Mouse (Mus musculus) lung, adult 18-20 months (tissue): Measurements from ENCODE around the gene BC067074.

ENCODE experiments used
- DNase-seq, 2 experiments: peaks; one replicate each; pipeline ENCODE4 v3.0.0; 2022; ENCODE audit warnings: mixed read lengths in 2 of 2

Gene BC067074

GRCm38 (mm10) chr13:113292975-113293706 is at the start of gene BC067074:
BC067074 (plus strand) TSS chr13:113293159.
- DNase-seq = peak in 1 of 2 experiments; percentile 36

- no peak for DNase-seq
Measured at GRCm38 (mm10) chr13:113245025-113245424, 47.9 kb upstream of the BC067074 start.

DNA sequence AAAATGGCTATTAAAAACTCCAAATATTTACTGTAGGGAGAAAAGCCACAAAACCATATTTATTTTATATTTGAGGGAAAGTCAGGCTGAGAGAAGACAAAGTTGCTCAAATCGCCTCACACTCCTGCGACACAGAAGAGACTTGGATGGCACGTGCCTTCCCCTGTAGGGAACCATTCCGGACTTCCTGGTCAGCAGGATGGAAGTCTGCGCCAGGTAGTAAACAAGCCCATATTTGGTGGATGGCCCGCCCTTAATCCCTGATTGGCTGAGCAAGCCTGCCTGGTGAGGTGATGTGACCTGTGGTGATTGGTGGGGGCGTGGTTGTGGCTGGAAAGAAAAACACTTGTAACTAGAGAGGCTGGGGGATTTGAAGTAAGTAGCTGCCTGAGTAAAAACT is 40.4 kb upstream of the BC067074 start:
- DNase-seq = peak; percentile 62 to 71

DNA sequence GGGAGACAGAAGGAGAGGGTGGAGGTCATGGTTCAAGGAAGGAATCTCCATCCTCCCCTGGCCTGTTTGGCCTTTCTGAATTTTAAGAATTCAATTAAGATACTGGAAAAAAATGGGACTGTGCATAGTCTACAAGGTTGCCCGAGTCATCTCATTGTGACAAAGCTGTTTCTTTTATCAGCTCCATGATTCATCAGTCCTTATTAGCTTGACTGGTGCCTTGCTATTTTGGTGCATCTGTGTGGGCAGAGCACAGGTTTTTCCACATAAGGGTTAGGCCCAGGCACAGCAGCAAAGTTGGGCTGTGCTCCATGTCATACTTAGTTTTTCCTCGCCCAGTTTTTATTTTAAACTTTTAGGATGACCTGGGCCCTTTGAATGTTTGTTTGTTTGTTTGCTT is 36.2 kb upstream of the BC067074 start:
- no peak for DNase-seq

DNA sequence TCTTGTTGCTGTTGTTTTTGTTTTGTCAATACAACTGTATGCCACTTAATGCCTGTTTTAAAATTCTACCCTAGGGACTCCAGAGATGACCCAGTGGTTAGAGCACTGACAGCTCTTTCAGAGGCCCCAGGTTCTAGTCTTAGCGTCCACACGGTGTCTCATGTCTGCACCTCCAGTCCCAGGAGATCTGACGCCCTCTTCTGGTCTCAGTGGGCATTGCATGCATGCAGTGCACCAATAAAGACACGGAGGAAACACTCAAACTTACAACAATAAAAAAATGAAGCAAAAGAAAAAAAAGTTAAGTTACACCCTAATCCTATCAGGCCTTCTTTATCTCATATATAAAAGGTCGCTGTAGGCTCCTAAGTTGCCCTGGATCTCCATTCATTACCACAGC is 35.8 kb upstream of the BC067074 start:
- DNase-seq = no peak

GRCm38 (mm10) chr13:113259237-113259636 is 33.7 kb upstream of the BC067074 start:
- no peak for DNase-seq

- no peak for DNase-seq
Measured at GRCm38 (mm10) chr13:113262822-113263221, 30.1 kb upstream of the BC067074 start.

GRCm38 (mm10) chr13:113265257-113265656 is 27.7 kb upstream of the BC067074 start:
- peak; percentile 27 to 45 for DNase-seq

GRCm38 (mm10) chr13:113266495-113266951 is 26.4 kb upstream of the BC067074 start:
- DNase-seq = peak; percentile 67 to 75

GRCm38 (mm10) chr13:113267204-113267603 is 25.8 kb upstream of the BC067074 start:
- no peak for DNase-seq

DNA sequence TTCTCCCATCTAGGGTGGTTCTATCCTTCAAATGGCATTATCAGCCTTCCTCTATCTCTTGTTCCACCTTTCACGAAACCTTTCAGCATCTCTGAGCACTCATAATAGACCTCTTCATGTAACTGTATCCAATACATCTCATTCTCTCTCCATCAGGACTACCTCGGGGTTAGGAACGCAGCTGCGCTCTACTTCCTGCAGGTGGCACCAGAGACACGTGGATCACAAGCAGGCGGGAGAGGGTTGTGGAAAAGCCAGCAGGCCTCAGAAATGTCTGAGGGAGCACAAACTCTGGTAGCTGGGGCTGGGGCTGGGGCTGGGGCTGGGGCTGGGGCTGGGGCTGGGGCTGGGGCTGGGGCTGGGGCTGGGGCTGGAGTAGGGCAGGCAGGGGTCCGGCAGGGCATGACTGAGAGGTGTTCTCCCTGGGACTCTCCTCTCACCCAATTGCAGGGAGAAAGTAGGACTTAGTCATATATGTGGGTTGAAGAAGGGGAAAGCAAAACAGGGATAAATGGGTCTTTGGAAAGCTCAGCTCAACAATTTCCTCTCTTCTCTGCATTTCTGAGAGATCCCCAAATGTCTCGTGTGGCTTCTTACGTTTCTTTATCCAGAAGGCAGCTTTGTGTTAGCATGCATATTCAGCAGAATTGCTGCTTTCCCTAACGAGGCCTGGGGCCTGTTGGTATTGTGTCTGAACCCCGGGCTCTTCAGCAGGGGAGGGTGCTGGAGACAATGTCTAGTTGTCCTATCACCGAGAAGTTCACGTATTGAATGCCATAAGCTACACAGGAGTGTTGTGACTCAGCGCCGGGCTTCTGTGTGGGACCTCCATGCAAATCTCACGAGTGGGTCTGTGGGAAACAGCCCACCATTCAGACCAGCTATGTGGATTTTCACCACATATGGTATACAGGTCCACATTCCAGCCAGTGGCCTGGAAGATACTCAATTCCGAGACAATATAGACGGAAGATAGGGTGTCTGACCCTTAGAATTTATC is 22.9 kb upstream of the BC067074 start:
- DNase-seq = peak; percentile 68 to 77

GRCm38 (mm10) chr13:113271189-113271588 is 21.8 kb upstream of the BC067074 start:
- DNase-seq = no peak

DNA sequence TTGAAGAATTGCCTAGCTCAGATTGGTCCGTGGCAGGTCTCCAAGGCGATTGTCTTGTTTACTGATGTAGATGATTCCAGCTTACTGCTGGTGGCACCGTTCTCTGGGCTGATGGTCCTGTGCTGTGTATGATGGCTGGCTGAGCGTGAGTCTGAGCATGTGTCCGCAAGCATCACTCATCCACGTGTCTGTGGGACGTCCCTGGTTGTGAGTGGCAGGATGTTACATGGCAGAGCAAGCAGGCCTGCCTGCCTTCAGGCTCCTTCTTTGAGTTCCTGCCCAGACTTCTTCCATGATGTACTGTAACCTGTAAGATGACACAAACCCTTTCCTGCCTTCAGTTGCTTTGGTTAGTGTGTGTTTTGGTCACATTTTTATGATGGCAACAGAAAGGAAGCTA is 5.8 kb upstream of the BC067074 start:
- DNase-seq = no peak

GRCm38 (mm10) chr13:113288210-113289197 is 4.5 kb upstream of the BC067074 start:
- no peak for DNase-seq

DNA sequence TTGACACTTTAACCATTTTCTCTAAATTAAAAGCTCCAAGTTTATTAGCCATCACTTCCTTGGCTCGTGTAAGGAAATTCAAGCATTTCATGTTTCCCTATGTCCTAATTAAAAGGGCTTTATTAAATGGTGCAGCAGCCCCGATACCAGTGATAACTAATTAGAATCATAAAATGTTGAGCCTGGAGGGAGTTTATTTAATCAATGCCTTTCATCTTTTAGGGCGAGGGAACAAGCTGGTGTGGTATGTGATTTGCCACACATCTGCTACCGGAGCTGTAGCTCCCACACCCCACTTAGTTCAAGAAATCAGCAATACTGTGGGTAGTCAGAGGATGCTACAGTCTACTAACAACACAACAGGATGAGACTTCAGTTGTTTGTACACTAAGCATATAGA is 3.2 kb upstream of the BC067074 start:
- no peak for DNase-seq

- DNase-seq = no peak
Measured at GRCm38 (mm10) chr13:113292001-113292400, 958 bp upstream of the BC067074 start.

- no peak for DNase-seq
Measured at GRCm38 (mm10) chr13:113293707-113294432, 911 bp downstream of the BC067074 start.

DNA sequence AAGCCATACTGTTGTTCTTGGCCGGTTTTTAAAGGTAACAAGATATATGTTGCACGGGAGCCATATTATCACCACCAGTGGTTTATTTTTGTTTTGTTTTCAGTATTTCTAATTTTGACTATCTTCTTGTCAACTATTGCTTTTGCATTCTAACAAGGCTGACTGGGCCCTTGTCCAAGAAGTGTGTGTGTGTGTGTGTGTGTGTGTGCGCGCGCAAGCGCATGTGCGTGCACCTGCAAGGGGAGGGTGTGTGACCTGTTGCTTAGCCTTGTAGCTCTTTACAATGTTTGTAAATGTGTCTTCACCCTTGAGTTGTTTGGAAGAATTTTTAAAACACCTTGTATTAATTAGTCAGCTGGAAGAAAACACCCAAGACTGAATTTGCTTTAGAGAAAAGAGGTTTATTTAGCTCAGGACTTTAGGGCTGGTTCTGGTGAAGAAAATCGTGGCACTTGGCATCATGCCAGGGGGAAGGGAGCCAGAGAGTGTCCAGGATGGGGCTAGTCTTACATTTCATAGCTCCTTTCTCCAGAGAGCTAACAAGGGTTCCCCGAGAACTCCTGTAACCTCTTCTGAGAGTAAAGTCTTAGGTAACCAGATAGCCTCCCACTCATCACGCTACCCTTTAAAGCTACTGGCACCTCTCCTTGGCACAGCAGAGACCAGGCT is 3.0 kb downstream of the BC067074 start:
- no peak for DNase-seq

GRCm38 (mm10) chr13:113306581-113306980 is 13.6 kb downstream of the BC067074 start:
- peak; percentile 44 to 52 for DNase-seq

DNA sequence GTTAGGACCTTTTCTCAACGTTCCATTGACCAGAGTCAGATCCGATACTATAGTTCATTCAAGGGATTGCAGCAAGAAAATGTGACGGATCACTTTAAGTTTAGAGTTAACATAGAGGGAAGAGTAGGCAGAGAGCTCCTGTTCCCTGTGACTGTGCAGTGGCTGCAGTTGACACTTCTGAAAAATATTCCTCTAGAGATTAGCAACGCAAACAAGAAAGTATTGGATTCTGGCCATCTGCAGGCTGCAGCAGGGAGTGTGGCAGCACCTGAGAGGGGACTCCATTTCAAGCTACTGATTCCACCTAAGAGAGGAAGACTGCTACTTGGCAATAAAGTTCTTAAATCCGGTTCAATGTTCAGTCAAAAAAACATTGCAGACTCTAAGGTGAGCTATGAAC is 26.6 kb downstream of the BC067074 start:
- peak in 1 of 2 experiments; percentile 24 for DNase-seq

DNA sequence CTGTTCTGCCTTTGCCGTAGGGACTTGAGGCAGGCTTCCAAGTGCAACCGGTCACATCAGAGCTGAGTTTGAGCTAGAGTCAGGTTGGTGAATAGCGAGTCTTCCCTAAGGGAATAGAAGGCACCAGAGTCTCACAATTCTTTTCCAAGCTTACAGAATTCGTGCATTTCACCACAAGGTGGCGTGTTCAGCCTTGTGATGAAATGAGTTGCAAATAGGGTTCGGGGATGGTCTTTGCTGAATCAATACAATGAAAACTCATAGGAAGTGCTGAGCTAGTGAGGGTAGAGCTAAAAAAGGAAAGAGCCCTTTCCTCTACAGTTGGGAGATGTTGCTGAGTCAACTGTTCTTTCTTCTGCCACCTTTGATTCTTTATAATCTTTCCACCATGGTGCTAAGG is 29.0 kb downstream of the BC067074 start:
- peak in 1 of 2 experiments; percentile 38 for DNase-seq
